Mouse (Mus musculus) heart, adult 8-10 months (tissue): Measurements from ENCODE around the gene Sema4c. TPM values are rescaled to one million over a fixed set of nuclear protein-coding genes. Genes with fewer than 3 reads are reported as not detected.
A peak's percentile ranks its signal among the peaks of the same experiment; 100 is the strongest.

Source experiments
- DNase-seq: peaks from one replicate; pipeline ENCODE4 v3.0.0; 2022; ENCODE audit warnings: low spot score
- total RNA-seq, 4 experiments: library from RNA; stranded (reverse); gene quantifications; 2 replicates each; pipeline ENCODE4 v1.2.4; 2022

Gene Sema4c
- total RNA-seq, 4 experiments from 2014 or later, result 10.8 to 13.4 (median 11.2) TPM

- DNase-seq, result no peak
These were observed 21.8 kb upstream of the Sema4c start for GRCm38 (mm10) chr1:36579974-36580383.

GRCm38 (mm10) chr1:36576991-36577675, 19.0 kb upstream of the Sema4c start:
- no peak for DNase-seq

- no peak for DNase-seq
These were observed 17.2 kb upstream of the Sema4c start for GRCm38 (mm10) chr1:36575347-36575746.

- DNase-seq, result no peak
These were observed 16.2 kb upstream of the Sema4c start for GRCm38 (mm10) chr1:36574196-36574955.

- no peak for DNase-seq
These were observed 15.4 kb upstream of the Sema4c start for GRCm38 (mm10) chr1:36573524-36573923.

GRCm38 (mm10) chr1:36572709-36573108, 14.6 kb upstream of the Sema4c start:
- DNase-seq, result no peak

GRCm38 (mm10) chr1:36572140-36572700, 14.1 kb upstream of the Sema4c start:
- DNase-seq, result no peak

- no peak for DNase-seq
These were observed 13.5 kb upstream of the Sema4c start for GRCm38 (mm10) chr1:36571627-36572026.

- DNase-seq, result no peak
These were observed 12.2 kb upstream of the Sema4c start for GRCm38 (mm10) chr1:36570320-36570719.

- DNase-seq, result no peak
These were observed 11.6 kb upstream of the Sema4c start for GRCm38 (mm10) chr1:36569694-36570276.

- DNase-seq, result no peak
These were observed 10.6 kb upstream of the Sema4c start for GRCm38 (mm10) chr1:36568776-36569175.

- no peak for DNase-seq
These were observed 9.9 kb upstream of the Sema4c start for GRCm38 (mm10) chr1:36567818-36568603.

- no peak for DNase-seq
These were observed 8.3 kb upstream of the Sema4c start for GRCm38 (mm10) chr1:36566425-36566824.

GRCm38 (mm10) chr1:36564101-36564500, 6.0 kb upstream of the Sema4c start:
- peak; percentile 74 for DNase-seq

- no peak for DNase-seq
These were observed 5.5 kb upstream of the Sema4c start for GRCm38 (mm10) chr1:36563632-36564031.

- DNase-seq, result no peak
These were observed 5.0 kb upstream of the Sema4c start for GRCm38 (mm10) chr1:36563197-36563596.

- no peak for DNase-seq
These were observed 4.2 kb upstream of the Sema4c start for GRCm38 (mm10) chr1:36562388-36562787.

GRCm38 (mm10) chr1:36560903-36561302, 2.8 kb upstream of the Sema4c start:
- peak; percentile 74 for DNase-seq

GRCm38 (mm10) chr1:36559888-36560287, 1.7 kb upstream of the Sema4c start:
- no peak for DNase-seq

GRCm38 (mm10) chr1:36559256-36559655, 1.1 kb upstream of the Sema4c start:
- no peak for DNase-seq

GRCm38 (mm10) chr1:36557457-36558011, 615 bp downstream of the Sema4c start:
- peak; percentile 87 for DNase-seq
